Mouse (Mus musculus) liver, embryonic 11.5 days (tissue): ENCODE results near the gene 4933428G20Rik. TPM values are rescaled to one million over a fixed set of nuclear protein-coding genes. Genes with fewer than 3 reads are reported as not detected.

Experiments
- ATAC-seq: fragments of 200-750 bp; cut with Nextera tagmentation; replicated peaks from 2 replicates; pipeline ENCODE4 v1.8.0; 2017; ENCODE audit warnings: moderate number of reproducible peaks, mild to moderate bottlenecking, moderate TSS enrichment, moderate library complexity; ENCODE audit not compliant: low FRiP score
- DNase-seq: peaks from one replicate; pipeline ENCODE4 v3.0.0-alpha.2; 2017; ENCODE audit warnings: low spot score
- H3K27ac ChIP-seq: fragments of 300-500 bp; sonication (generic); 2 replicates; pipeline ENCODE4 v1.5.1; 2014; ENCODE audit warnings: mild to moderate bottlenecking, low read depth, low read length, control low read depth
- H3K27me3 ChIP-seq: fragments of 300-500 bp; sonication (generic); replicated peaks from 2 replicates; pipeline ENCODE4 v1.6.1; 2014; ENCODE audit warnings: low read length, mixed read lengths; ENCODE audit not compliant: control insufficient read depth, insufficient read depth
- H3K36me3 ChIP-seq: fragments of 300-500 bp; sonication (generic); 2 replicates; pipeline ENCODE4 v1.6.1; 2014; ENCODE audit warnings: mild to moderate bottlenecking, low read length, moderate library complexity, mixed read lengths; ENCODE audit not compliant: control insufficient read depth, insufficient read depth
- H3K4me1 ChIP-seq: fragments of 300-500 bp; sonication (generic); replicated peaks from 2 replicates; pipeline ENCODE4 v1.6.1; 2014; ENCODE audit warnings: low read length, mixed read lengths; ENCODE audit not compliant: control insufficient read depth, insufficient read depth
- H3K4me2 ChIP-seq: fragments of 300-500 bp; sonication (generic); 2 replicates; pipeline ENCODE4 v1.6.1; 2014; ENCODE audit warnings: mild to moderate bottlenecking, control low read depth, moderate library complexity
- H3K4me3 ChIP-seq: fragments of 300-500 bp; sonication (generic); 2 replicates; pipeline ENCODE4 v1.5.1; 2014; ENCODE audit warnings: low read depth, low read length, control low read depth
- H3K9ac ChIP-seq: fragments of 300-500 bp; sonication (generic); 2 replicates; pipeline ENCODE4 v1.6.1; 2014; ENCODE audit warnings: low read depth, low read length, control low read depth
- H3K9me3 ChIP-seq: fragments of 300-500 bp; sonication (generic); 2 replicates; pipeline ENCODE4 v1.6.1; 2016; ENCODE audit warnings: low read length, inconsistent platforms, mixed read lengths; ENCODE audit not compliant: control insufficient read depth
- WGBS: fragments of 180-500 bp; shearing (Covaris S2); extraction: QIAGEN DNeasy Blood & Tissue Kit; methylation state at CpG from one replicate; pipeline ENCODE4 v1.1.7; 2014; 5-methylcytosine and 5-hydroxymethylcytosine counted together
- polyA plus RNA-seq: library from polyadenylated mRNA; unstranded; fragments of >200 nt; fragmentation: Nextera tagmentation; extraction: Ambion mirVana; gene quantifications from 2 replicates; pipeline ENCODE4 v1.2.1, GENCODE M21; 2014

Gene 4933428G20Rik
- polyA plus RNA-seq, 1 experiment from 2014 or later = 0.44 TPM

- H3K27me3 ChIP-seq = no peaks in the 10 kb centered on the region
- H3K9me3 ChIP-seq = no peaks in the 10 kb centered on the region
- no peak overlapping the region for H3K4me3 ChIP-seq
- H3K9ac ChIP-seq = no peak overlapping the region
- WGBS = 90% methylated on average over 8 of the region's 8 CpGs
- peaks cover 53% of the 10 kb centered on the region for H3K36me3 ChIP-seq
- ATAC-seq = no peak
- H3K4me1 ChIP-seq = 0 out of 2 replicates have a peak, but pooled peaks cover 3% of the 10 kb centered on the region
- H3K4me2 ChIP-seq = no peak overlapping the region
- no peak overlapping the region for H3K27ac ChIP-seq
- DNase-seq = no peak
Observed at GRCm38 (mm10) chr11:97479824-97480223, 20.3 kb downstream of the 4933428G20Rik start.

GRCm38 (mm10) chr11:97479085-97479484, 21.1 kb downstream of the 4933428G20Rik start:
- Histone ChIP-seq H3K4me3 (no peak overlapping the region), H3K9me3 (no peaks in the 10 kb centered on the region), H3K9ac (no peak overlapping the region), H3K36me3 (peaks cover 52% of the 10 kb centered on the region), H3K27ac (no peak overlapping the region), H3K27me3 (no peaks in the 10 kb centered on the region), H3K4me2 (no peak overlapping the region), H3K4me1 (peaks cover 3% of the 10 kb centered on the region; the same call in 1 of the 2 replicates)
- DNase-seq (no peak), ATAC-seq (no peak)
- 88% methylated on average over 10 of the region's 10 CpGs for WGBS

GRCm38 (mm10) chr11:97478345-97478744, 21.8 kb downstream of the 4933428G20Rik start:
- no peak for ATAC-seq
- WGBS = 85% methylated on average over 6 of the region's 6 CpGs

GRCm38 (mm10) chr11:97477431-97477830, 22.7 kb downstream of the 4933428G20Rik start:
- peaks cover 3% of the 10 kb centered on the region; the same call in 1 of the 2 replicates for H3K4me1 ChIP-seq
- DNase-seq (no peak), ATAC-seq (no peak)
- H3K9ac ChIP-seq = no peak overlapping the region
- 81% methylated on average over 7 of the region's 7 CpGs for WGBS
- peaks cover 55% of the 10 kb centered on the region for H3K36me3 ChIP-seq
- H3K9me3 ChIP-seq = no peaks in the 10 kb centered on the region
- H3K4me2 ChIP-seq = no peak overlapping the region
- H3K27ac ChIP-seq = no peak overlapping the region
- H3K27me3 ChIP-seq = no peaks in the 10 kb centered on the region
- no peak overlapping the region for H3K4me3 ChIP-seq

More at GRCm38 (mm10) chr11:97478345-97478744, 21.8 kb downstream of the 4933428G20Rik start:
- DNase-seq = no peak
- Histone ChIP-seq H3K4me2 (no peak overlapping the region), H3K9ac (no peak overlapping the region), H3K36me3 (peaks cover 54% of the 10 kb centered on the region), H3K27me3 (no peaks in the 10 kb centered on the region), H3K4me1 (peaks cover 3% of the 10 kb centered on the region; the same call in 1 of the 2 replicates), H3K27ac (no peak overlapping the region), H3K9me3 (no peaks in the 10 kb centered on the region), H3K4me3 (no peak overlapping the region)

GRCm38 (mm10) chr11:97476334-97477095, 23.6 kb downstream of the 4933428G20Rik start:
- peak; percentile 55 for ATAC-seq
- H3K27ac ChIP-seq = no peak overlapping the region
- peak; percentile 43 for DNase-seq
- H3K4me1 ChIP-seq = peaks cover 3% of the 10 kb centered on the region; the same call in 1 of the 2 replicates
- H3K4me3 ChIP-seq = no peak overlapping the region
- WGBS = 73% methylated on average over 8 of the region's 8 CpGs
- no peak overlapping the region for H3K9ac ChIP-seq
- H3K27me3 ChIP-seq = no peaks in the 10 kb centered on the region
- no peak overlapping the region for H3K4me2 ChIP-seq
- peaks cover 56% of the 10 kb centered on the region for H3K36me3 ChIP-seq
- no peaks in the 10 kb centered on the region for H3K9me3 ChIP-seq

- no peaks in the 10 kb centered on the region for H3K27me3 ChIP-seq
- no peaks in the 10 kb centered on the region; the same call in 1 of the 2 replicates for H3K4me1 ChIP-seq
- 93% methylated on average over 6 of the region's 6 CpGs for WGBS
- DNase-seq (no peak), ATAC-seq (no peak)
- H3K4me3 ChIP-seq = no peak overlapping the region
- H3K9me3 ChIP-seq = no peaks in the 10 kb centered on the region
- H3K27ac ChIP-seq = no peak overlapping the region
- no peak overlapping the region for H3K9ac ChIP-seq
- no peak overlapping the region for H3K4me2 ChIP-seq
- H3K36me3 ChIP-seq = peaks cover 53% of the 10 kb centered on the region
Observed at GRCm38 (mm10) chr11:97471276-97471675, 28.9 kb downstream of the 4933428G20Rik start.

- 90% methylated on average over 7 of the region's 7 CpGs for WGBS
Observed at GRCm38 (mm10) chr11:97469828-97470227, 30.3 kb downstream of the 4933428G20Rik start.

GRCm38 (mm10) chr11:97468639-97469287, 31.4 kb downstream of the 4933428G20Rik start:
- Histone ChIP-seq H3K9ac (no peak overlapping the region), H3K27ac (no peak overlapping the region), H3K9me3 (no peaks in the 10 kb centered on the region), H3K36me3 (peaks cover 61% of the 10 kb centered on the region), H3K4me2 (no peak overlapping the region), H3K4me1 (no peaks in the 10 kb centered on the region), H3K27me3 (no peaks in the 10 kb centered on the region), H3K4me3 (no peak overlapping the region)
- DNase-seq = peak; percentile 75
- 52% methylated on average over 14 of the region's 14 CpGs for WGBS
- ATAC-seq = peak; percentile 63

More at GRCm38 (mm10) chr11:97469828-97470227, 30.3 kb downstream of the 4933428G20Rik start:
- no peak overlapping the region for H3K9ac ChIP-seq
- H3K4me1 ChIP-seq = no peaks in the 10 kb centered on the region; the same call in 1 of the 2 replicates
- no peak overlapping the region for H3K4me3 ChIP-seq
- H3K4me2 ChIP-seq = no peak overlapping the region
- H3K27me3 ChIP-seq = no peaks in the 10 kb centered on the region
- ATAC-seq (no peak), DNase-seq (no peak)
- H3K27ac ChIP-seq = no peak overlapping the region
- no peaks in the 10 kb centered on the region for H3K9me3 ChIP-seq
- peaks cover 54% of the 10 kb centered on the region for H3K36me3 ChIP-seq
